Mouse (Mus musculus): ENCODE measurements around the gene Retreg3.

DNA sequence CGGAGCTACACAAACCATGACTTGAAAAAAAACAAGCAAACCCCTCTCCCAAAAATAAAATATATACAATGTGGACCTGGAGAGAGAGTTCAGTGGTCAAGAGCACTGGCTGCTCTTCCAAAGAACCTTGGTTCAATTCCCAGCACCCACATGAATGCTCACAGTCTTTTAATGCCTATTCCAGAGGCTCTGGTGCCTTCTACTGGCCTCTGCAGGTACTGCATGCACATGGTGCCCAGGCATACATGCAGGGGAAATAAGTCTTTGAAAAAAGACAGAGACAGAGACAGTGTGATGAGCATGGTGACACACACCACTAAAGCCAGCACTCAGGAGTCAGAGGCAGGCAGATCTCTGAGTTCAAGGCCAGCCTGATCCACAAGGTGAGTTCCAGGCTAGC lies 65.7 kb downstream of the Retreg3 start:
- TF ChIP-seq CTCF (IDR thresholded peaks at IDR 0.05; ENCODE audit: extremely low read depth, insufficient read depth, insufficient read length, insufficient replicate concordance) (peak; percentile 18; the same call in 1 of the 2 replicates), POLR2A (IDR thresholded peaks at IDR 0.05; ENCODE audit: low read depth, low read length) (no peak)
